Mouse (Mus musculus): Measurements from ENCODE around the gene Opa3. TPM values are rescaled to one million over a fixed set of nuclear protein-coding genes. Genes with fewer than 3 reads are reported as not detected.

Gene Opa3
- total RNA-seq (2021), result 10 to 100 TPM; 31.2 to 43.5 TPM
- polyA plus RNA-seq (2012; rRNA removed), result 30.2 and 32.3 TPM in 2 replicates
- long read RNA-seq, transcript Opa3-201 (2 exons, 3,366 nt), result major isoform, 37 of 42 reads
- long read RNA-seq, partial matches to known transcripts, result 5 of 42 reads
- long read RNA-seq, other reads (novel, unspliced or antisense), result 0 of 42 reads

DNA sequence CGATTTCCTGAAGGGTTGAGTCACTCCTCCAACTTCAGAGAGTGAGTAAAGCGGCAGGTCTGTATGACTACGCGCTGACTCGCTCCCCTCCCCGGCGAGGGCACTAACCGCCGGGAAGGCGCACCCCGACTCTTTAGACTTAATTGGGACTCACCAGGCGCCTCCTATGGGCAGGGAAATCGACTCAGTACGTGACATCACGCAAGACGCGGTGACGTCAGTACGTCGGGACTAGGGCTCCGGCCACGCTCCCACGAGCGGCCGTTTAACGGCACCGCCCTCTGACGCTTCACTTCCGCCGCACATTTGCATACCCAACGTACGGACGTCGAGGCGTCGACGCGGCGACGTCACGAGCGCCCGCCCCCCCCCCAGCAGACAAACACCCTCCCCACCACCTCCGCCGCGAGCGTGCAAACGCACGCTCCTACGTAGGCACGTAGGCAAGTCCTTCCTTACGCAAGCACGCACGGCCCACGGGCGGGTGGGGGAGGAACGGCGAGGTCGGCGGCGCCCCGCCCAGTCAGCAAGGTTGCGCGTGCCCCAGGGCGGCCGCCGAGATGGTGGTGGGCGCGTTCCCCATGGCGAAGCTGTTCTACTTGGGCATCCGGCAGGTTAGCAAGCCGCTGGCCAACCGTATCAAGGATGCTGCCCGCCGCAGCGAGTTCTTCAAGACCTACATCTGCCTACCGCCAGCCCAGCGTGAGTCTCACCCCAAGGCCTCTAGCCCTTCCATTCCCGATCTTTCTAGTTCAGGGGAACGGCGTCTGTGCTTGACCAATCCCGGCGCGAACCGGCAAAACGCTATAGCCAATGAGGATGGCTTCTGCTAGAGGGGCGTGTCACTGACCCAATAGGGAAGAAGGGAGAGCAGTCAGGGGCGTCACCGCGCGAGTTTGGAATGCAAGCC is at the start of gene Opa3:
Gene Opa3 (plus strand): TSS at position 452 of the 910 bp plus-strand sequence.
- DNase-seq, result peak; percentile 99

DNA sequence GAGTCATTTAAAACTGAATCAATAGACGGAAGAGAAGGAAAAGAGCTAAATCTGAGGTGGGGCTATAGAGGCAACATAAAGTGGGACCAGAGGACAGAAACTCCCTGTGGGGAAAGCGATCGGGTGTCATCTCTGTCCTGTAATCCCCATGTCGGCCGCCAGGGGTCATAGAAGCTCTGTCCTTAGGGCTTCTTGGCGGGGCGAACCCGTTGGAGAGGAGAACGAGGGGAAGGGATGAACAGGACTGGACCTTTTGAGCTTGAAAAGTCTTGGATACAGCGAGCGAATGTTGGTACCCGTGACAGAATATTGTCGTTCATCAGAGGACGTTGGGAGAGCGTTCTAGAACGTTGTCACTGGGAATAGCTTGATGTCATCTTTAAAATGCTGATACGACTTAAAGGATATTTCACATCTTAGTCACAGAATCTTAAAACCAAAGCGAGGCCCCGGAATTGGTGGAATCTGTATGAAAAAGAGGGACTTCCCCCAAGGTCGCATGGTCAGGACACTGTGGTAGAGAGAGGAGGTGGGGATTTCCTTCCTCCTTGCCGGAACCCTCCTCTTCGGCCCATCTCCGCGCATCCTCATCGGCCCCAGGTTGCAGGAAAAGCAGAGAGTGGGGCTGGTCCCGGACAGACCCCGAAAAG is 49.6 kb upstream of the Opa3 start:
- peak; percentile 81 for DNase-seq

DNA sequence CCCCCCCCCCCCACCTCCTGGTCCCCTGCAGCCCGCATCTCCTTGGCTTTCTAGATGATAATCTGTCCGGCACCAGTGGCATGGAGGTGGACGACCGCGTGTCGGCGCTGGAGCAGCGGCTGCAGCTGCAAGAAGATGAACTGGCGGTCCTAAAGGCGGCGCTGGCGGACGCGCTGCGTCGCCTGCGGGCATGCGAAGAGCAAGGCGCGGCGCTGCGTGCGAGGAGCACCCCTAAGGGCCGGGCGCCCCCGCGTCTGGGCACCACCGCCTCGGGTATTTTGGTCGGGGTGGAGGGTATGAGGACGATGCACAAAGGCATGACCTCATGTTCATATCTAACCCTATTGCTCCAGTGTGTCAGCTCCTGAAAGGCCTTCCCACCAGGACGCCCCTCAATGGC is 49.0 kb upstream of the Opa3 start:
- peak; percentile 85 for DNase-seq

GRCm38 (mm10) chr7:19179936-19180335 is 48.2 kb upstream of the Opa3 start:
- no peak for DNase-seq

GRCm38 (mm10) chr7:19180862-19181429 is 47.2 kb upstream of the Opa3 start:
- DNase-seq, result peak; percentile 79

DNA sequence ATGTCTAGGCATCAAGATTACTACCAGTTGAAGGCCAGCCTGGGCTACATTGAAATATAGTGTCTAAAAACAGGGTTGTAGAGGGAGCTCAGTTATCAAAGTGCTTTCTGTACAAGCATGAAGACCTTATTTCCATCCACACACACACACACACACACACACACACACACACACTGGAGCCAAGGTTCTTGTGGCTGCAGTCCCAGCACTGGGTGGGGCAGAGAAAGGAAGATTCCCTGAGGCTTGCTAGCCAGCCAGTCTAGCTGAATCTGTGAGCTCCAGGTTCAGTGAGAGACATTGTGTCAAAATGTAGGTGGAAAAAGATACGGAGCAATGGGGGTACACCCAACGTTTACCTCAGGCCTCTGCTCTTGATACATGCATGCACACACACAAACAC is 43.9 kb upstream of the Opa3 start:
- DNase-seq, result no peak

GRCm38 (mm10) chr7:19184758-19185157 is 43.4 kb upstream of the Opa3 start:
- no peak for DNase-seq

- no peak for DNase-seq
These were observed 33.5 kb upstream of the Opa3 start for GRCm38 (mm10) chr7:19194676-19195075.

GRCm38 (mm10) chr7:19196676-19197075 is 31.5 kb upstream of the Opa3 start:
- DNase-seq, result peak; percentile 40

DNA sequence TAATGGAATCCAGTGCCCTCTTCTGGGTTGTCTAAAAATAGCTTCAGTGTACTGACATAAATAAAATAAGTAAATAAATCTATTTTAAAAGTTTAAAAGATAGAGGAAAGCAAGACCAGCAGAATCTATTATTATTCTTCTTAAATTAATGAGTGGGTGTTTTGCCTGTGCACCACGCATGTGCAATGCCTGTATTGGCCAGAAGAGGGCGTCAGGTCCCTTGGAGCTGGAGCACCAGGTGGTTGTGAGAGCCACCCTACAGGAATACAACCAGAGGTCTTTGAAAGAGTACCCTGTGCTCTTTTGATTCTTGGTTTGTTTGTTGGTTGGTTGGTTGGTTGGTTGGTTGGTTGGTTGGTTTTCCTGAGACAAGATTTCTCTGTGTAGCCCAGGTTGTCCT is 30.1 kb upstream of the Opa3 start:
- peak; percentile 33 for DNase-seq

DNA sequence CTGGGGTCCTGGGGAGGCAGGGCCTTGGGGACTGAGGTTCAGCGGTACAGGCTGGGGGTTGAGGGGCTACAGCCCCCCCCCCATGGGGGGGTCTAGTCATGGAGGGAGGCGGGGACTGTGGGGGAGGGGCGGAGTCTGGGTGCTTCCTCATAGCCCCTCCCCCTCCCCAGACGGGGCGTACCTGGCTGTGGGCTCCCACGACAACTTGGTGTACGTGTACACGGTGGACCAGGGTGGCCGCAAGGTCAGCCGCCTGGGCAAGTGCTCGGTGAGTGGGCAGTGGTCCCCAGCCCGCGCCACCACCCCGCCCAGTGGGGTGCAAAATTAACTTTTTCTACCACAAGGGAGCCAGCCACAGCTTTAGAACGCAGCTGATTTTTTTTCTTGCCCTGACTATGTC is 26.5 kb upstream of the Opa3 start:
- no peak for DNase-seq

DNA sequence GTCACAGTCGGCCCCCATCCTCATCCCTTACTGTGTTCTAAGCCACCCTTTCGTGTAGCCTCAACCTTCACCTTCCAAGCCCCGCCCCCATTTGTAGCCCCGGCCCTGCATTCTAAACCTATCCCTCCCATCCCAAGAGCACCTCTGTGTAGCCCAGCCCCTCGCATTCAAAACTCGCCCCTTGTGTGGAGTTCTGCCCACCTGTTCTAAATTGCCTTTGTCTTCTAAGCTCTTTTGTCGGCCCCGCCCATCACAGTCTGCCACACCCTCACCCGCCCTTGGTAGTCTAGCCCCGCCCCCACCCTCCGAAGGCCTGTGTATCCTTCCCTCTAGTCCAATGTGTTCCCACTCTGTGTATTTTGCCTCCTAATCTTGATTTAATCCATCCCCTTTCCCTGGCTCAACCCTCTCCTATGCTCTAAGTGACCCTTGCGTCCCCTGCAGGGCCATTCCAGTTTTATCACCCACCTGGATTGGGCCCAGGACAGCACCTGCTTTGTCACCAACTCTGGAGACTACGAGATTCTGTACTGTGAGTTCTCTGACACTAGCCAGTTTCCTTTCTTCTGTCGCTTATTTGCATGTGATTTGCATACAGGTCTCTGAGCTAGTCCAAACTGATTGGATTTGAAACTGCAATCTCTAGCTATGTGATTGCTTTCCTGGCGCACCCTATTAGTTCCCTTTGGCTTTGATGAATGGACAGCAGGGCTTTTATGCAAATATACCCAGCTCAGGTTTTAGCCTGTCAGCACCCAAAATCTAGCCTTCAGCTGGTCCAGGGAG is 25.9 kb upstream of the Opa3 start:
- no peak for DNase-seq

GRCm38 (mm10) chr7:19208201-19208910 is 19.8 kb upstream of the Opa3 start:
- DNase-seq, result no peak

- DNase-seq, result peak; percentile 57
These were observed 19.1 kb upstream of the Opa3 start for GRCm38 (mm10) chr7:19208944-19209472.

DNA sequence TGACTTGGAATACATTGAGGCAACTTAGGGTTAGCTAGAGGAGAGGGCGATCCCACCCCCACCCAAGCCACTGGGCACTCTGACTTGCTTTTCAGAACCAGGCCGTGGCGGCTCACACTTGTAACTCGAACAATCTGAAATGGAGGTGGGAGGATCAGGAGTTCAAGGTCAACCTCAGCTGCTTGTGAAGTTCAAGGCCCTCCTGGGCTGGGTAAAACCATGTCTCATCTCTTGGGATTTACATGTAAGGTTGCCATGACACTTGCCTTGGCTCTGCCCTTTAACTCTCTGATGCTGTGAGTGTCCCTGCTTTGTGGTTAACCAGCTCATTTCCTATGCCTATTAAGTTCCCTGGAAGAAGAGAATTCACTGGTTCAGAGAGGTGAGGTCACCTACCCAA is 18.6 kb upstream of the Opa3 start:
- peak; percentile 58 for DNase-seq

DNA sequence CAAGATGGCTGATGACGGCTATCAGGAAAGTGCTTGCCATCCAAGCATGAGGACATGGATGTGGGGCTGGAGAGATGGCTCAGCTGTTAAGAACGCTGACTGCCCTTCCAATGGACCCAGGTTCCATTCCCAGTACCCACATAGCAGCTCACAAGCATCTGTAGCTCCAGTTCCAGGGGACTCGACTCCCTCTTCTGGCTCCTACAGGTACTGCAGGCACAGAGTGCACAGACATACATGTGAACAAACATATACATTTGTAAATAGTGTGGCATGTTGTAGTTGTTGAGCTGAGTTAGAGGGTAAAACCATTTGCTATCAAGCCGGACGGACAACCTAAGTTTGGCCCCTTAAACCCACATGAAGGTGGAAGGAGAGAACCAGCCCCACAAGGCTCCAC is 18.1 kb upstream of the Opa3 start:
- no peak for DNase-seq

- no peak for DNase-seq
These were observed 17.0 kb upstream of the Opa3 start for GRCm38 (mm10) chr7:19211041-19211675.

DNA sequence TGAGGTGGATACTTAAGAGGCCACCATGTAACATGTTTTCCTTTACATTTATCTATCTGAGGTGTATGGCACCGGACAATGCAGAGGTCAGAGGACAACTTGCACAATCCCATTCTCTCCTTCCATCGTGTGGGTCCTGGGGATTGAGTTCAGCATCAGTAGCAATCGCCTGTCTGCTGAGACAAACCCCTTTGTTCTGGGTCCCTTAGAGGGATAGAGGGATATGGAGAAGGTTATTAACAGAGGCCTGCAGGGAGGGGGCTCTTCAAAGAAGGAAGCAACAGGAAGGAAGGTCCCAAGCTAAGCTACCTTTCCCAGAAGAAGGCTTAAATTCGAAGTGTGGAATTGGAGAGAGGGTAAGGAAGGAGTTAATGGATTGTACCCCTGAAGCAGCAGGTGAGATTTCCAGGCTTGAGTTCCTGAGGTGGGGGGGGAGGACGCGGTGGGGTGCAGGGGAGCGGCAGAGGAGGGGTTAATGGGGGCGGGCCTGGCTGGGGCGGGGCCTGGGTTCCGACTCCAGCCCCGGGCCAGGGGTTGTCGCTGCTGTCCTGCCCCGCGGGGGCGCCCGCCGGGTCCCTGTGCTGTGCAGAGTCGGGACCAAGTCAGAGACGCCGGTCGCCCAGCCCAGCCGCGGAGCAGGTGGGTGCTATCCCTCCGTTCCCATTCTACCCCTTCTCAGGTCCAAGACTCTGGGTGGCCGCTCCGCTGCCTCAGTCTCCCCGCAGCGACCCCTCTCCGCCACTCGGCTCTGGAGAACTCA is 16.0 kb upstream of the Opa3 start, which contains the start of gene Gpr4:
Gene Gpr4 (plus strand): TSS at position 543 of the 760 bp plus-strand sequence.
- DNase-seq, result peak; percentile 68

DNA sequence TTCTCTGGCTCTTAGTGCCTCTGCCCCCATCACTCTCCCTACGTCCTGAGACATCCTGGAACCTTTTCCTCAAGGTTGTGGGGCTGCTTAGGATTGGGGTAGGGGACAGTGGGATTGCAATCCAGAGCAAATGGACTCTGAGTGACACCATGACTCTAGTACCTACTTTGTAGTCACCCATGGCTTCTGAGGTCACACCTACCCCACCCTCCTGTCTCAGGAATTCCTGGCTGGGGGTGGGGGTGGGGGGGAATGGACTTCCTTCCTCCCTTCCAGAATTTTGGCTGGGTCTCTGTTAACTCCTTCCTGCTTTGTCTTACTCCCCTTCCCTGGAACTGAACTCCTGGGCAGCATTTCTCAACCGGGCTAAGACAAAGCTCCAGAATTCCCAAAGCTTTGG is 14.7 kb upstream of the Opa3 start:
- no peak for DNase-seq

GRCm38 (mm10) chr7:19214369-19214768 is 13.8 kb upstream of the Opa3 start:
- no peak for DNase-seq

All from adrenal gland, adult 2 months (tissue).